Mouse (Mus musculus): ENCODE data around the gene Polr3c. TPM values are rescaled to one million over a fixed set of nuclear protein-coding genes. Genes with fewer than 3 reads are reported as not detected.

Polr3c gene
- polyA plus RNA-seq, 1 experiment from 2014 or later, result 20.3 TPM

GRCm38 (mm10) chr3:96680269-96680956 lies 47.0 kb downstream of the Polr3c start:
- TF ChIP-seq EP300 (optimal IDR thresholded peaks at IDR 0.05) (no peak), CTCF (IDR thresholded peaks at IDR 0.05; ENCODE audit: low read depth) (no peak)
- no peak for ATAC-seq (ENCODE audit: low FRiP score, low TSS enrichment)
- no peaks in the 10 kb centered on the region for H3K9me3 ChIP-seq (ENCODE audit: control insufficient read depth, low read length)
- DNase-seq (ENCODE audit: low spot score), result no peak
- no peak overlapping the region for H3K9ac ChIP-seq (ENCODE audit: low read length)
- no peak overlapping the region for H3K4me3 ChIP-seq (ENCODE audit: low read depth, low read length)
- H3K4me2 ChIP-seq (replicated peaks; ENCODE audit: low read depth), result no peak overlapping the region
- 0 out of 2 replicates have a peak, but pooled peaks cover 3% of the 10 kb centered on the region for H3K4me1 ChIP-seq (replicated peaks; ENCODE audit: control insufficient read depth, insufficient read depth)
- peak overlapping the region; percentile 53; the same call in 1 of the 2 replicates for H3K27ac ChIP-seq (replicated peaks)
- 40% methylated on average over 12 of the region's 12 CpGs for WGBS
- no peaks in the 10 kb centered on the region for H3K27me3 ChIP-seq (ENCODE audit: control insufficient read depth, insufficient read depth, low read length)
- H3K36me3 ChIP-seq (ENCODE audit: control insufficient read depth, insufficient read depth, low read length), result no peaks in the 10 kb centered on the region

- DNase-seq (ENCODE audit: low spot score), result peak; percentile 63
- no peaks in the 10 kb centered on the region for H3K4me1 ChIP-seq (replicated peaks; ENCODE audit: control insufficient read depth, insufficient read depth)
- no peak overlapping the region for H3K9ac ChIP-seq (ENCODE audit: low read length)
- peak overlapping the region; percentile 59 for H3K27ac ChIP-seq (replicated peaks)
- no peaks in the 10 kb centered on the region for H3K9me3 ChIP-seq (ENCODE audit: control insufficient read depth, low read length)
- TF ChIP-seq EP300 (optimal IDR thresholded peaks at IDR 0.05) (peak; percentile 95), CTCF (IDR thresholded peaks at IDR 0.05; ENCODE audit: low read depth) (no peak)
- no peaks in the 10 kb centered on the region for H3K27me3 ChIP-seq (ENCODE audit: control insufficient read depth, insufficient read depth, low read length)
- ATAC-seq (ENCODE audit: low FRiP score, low TSS enrichment), result peak; percentile 88
- no peaks in the 10 kb centered on the region for H3K36me3 ChIP-seq (ENCODE audit: control insufficient read depth, insufficient read depth, low read length)
- H3K4me2 ChIP-seq (replicated peaks; ENCODE audit: low read depth), result no peak overlapping the region
- H3K4me3 ChIP-seq (ENCODE audit: low read depth, low read length), result no peak overlapping the region
- 16% methylated on average over 5 of the region's 5 CpGs for WGBS
Observed at GRCm38 (mm10) chr3:96679159-96679674, 48.2 kb downstream of the Polr3c start.

- no peaks in the 10 kb centered on the region for H3K36me3 ChIP-seq (ENCODE audit: control insufficient read depth, insufficient read depth, low read length)
- no peaks in the 10 kb centered on the region for H3K27me3 ChIP-seq (ENCODE audit: control insufficient read depth, insufficient read depth, low read length)
- H3K4me3 ChIP-seq (ENCODE audit: low read depth, low read length), result no peak overlapping the region
- ATAC-seq (ENCODE audit: low FRiP score, low TSS enrichment) (no peak), DNase-seq (ENCODE audit: low spot score) (no peak)
- no peaks in the 10 kb centered on the region for H3K4me1 ChIP-seq (replicated peaks; ENCODE audit: control insufficient read depth, insufficient read depth)
- no peak overlapping the region for H3K4me2 ChIP-seq (replicated peaks; ENCODE audit: low read depth)
- 66% methylated on average over 7 of the region's 7 CpGs for WGBS
- H3K9me3 ChIP-seq (ENCODE audit: control insufficient read depth, low read length), result no peaks in the 10 kb centered on the region
- TF ChIP-seq EP300 (optimal IDR thresholded peaks at IDR 0.05) (no peak), CTCF (IDR thresholded peaks at IDR 0.05; ENCODE audit: low read depth) (no peak)
- peak overlapping the region; percentile 59 for H3K27ac ChIP-seq (replicated peaks)
- H3K9ac ChIP-seq (ENCODE audit: low read length), result no peak overlapping the region
Observed at GRCm38 (mm10) chr3:96678456-96678855, 49.0 kb downstream of the Polr3c start.

- TF ChIP-seq EP300 (optimal IDR thresholded peaks at IDR 0.05), result no peak
- TF ChIP-seq CTCF (IDR thresholded peaks at IDR 0.05; ENCODE audit: low read depth), result no peak
- ATAC-seq (ENCODE audit: low FRiP score, low TSS enrichment) (no peak), DNase-seq (ENCODE audit: low spot score) (no peak)
- Histone ChIP-seq H3K27ac (replicated peaks) (peak overlapping the region; percentile 77), H3K4me1 (replicated peaks; ENCODE audit: control insufficient read depth, insufficient read depth) (no peaks in the 10 kb centered on the region), H3K9ac (ENCODE audit: low read length) (no peak overlapping the region), H3K36me3 (ENCODE audit: control insufficient read depth, insufficient read depth, low read length) (no peaks in the 10 kb centered on the region), H3K4me2 (replicated peaks; ENCODE audit: low read depth) (no peak overlapping the region), H3K4me3 (ENCODE audit: low read depth, low read length) (no peak overlapping the region), H3K9me3 (ENCODE audit: control insufficient read depth, low read length) (no peaks in the 10 kb centered on the region), H3K27me3 (ENCODE audit: control insufficient read depth, insufficient read depth, low read length) (no peaks in the 10 kb centered on the region)
- 41% methylated on average over 3 of the region's 3 CpGs for WGBS
Observed at GRCm38 (mm10) chr3:96675690-96676089, 51.7 kb downstream of the Polr3c start.

- H3K27ac ChIP-seq (replicated peaks), result peak overlapping the region; percentile 77
- WGBS, result 67% methylated on average over 3 of the region's 3 CpGs
- H3K9ac ChIP-seq (ENCODE audit: low read length), result no peak overlapping the region
- no peaks in the 10 kb centered on the region for H3K27me3 ChIP-seq (ENCODE audit: control insufficient read depth, insufficient read depth, low read length)
- H3K4me2 ChIP-seq (replicated peaks; ENCODE audit: low read depth), result no peak overlapping the region
- H3K4me1 ChIP-seq (replicated peaks; ENCODE audit: control insufficient read depth, insufficient read depth), result no peaks in the 10 kb centered on the region
- DNase-seq (ENCODE audit: low spot score), result no peak
- H3K9me3 ChIP-seq (ENCODE audit: control insufficient read depth, low read length), result no peaks in the 10 kb centered on the region
- no peak for ATAC-seq (ENCODE audit: low FRiP score, low TSS enrichment)
- H3K36me3 ChIP-seq (ENCODE audit: control insufficient read depth, insufficient read depth, low read length), result no peaks in the 10 kb centered on the region
- H3K4me3 ChIP-seq (ENCODE audit: low read depth, low read length), result no peak overlapping the region
- TF ChIP-seq EP300 (optimal IDR thresholded peaks at IDR 0.05) (no peak), CTCF (IDR thresholded peaks at IDR 0.05; ENCODE audit: low read depth) (no peak)
Observed at GRCm38 (mm10) chr3:96675171-96675570, 52.3 kb downstream of the Polr3c start.

GRCm38 (mm10) chr3:96674442-96674841 lies 53.0 kb downstream of the Polr3c start:
- H3K9ac ChIP-seq (ENCODE audit: low read length), result no peak overlapping the region
- H3K27ac ChIP-seq (replicated peaks), result 0 out of 2 replicates have a peak overlapping the region, but pooled peaks have one; percentile 6
- no peaks in the 10 kb centered on the region for H3K36me3 ChIP-seq (ENCODE audit: control insufficient read depth, insufficient read depth, low read length)
- no peak overlapping the region for H3K4me2 ChIP-seq (replicated peaks; ENCODE audit: low read depth)
- H3K27me3 ChIP-seq (ENCODE audit: control insufficient read depth, insufficient read depth, low read length), result no peaks in the 10 kb centered on the region
- ATAC-seq (ENCODE audit: low FRiP score, low TSS enrichment) (no peak), DNase-seq (ENCODE audit: low spot score) (no peak)
- TF ChIP-seq EP300 (optimal IDR thresholded peaks at IDR 0.05) (no peak), CTCF (IDR thresholded peaks at IDR 0.05; ENCODE audit: low read depth) (no peak)
- WGBS, result 33% methylated on average over 8 of the region's 8 CpGs
- no peaks in the 10 kb centered on the region for H3K9me3 ChIP-seq (ENCODE audit: control insufficient read depth, low read length)
- no peak overlapping the region for H3K4me3 ChIP-seq (ENCODE audit: low read depth, low read length)
- no peaks in the 10 kb centered on the region for H3K4me1 ChIP-seq (replicated peaks; ENCODE audit: control insufficient read depth, insufficient read depth)
